14 mouse cellular contexts compared by ENCODE assay signal in the genomic region with DNA sequence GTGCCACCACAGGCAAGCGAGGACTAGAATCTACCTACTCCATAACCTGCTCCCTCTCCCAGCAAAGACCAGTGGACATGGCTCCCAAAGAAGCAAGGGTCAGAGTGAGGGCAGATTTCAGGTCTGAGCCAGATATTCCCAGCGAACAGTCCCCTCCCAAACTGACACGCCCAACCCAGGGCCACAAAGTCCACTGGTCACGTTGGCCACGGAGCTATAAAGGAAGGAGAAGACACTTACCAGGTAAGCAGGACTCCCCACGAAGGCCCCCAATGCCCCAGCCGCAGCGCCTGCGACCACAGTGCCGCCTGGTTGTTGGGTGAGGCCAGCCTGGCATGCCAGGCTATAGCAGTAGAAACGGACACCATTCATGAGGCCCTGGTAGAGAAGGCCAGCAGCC. TPM values are rescaled to one million over a fixed set of nuclear protein-coding genes. Genes with fewer than 3 reads are reported as not detected.
DNase-seq lines count a peak whose midpoint lies in the region; ATAC-seq lines count a peak whose summit lies in the region.
"Had no signal": no experiment of that assay in that cellular context is flagged by ENCODE, and none has a peak within 500 bp of the region (broad histone marks: within the 10 kb centered on the region; RNA-seq: fewer than 3 reads in every experiment).

No protein-coding gene starts in this region.

- no peak for DNase-seq in liver
- DNase-seq in kidney, postnatal 36 days, result peak; percentile 82 to 88
- DNase-seq in thymus, postnatal 0 days (ENCODE audit: low spot score), result no peak
- DNase-seq in adrenal gland, postnatal 4 days (ENCODE audit: low spot score in 2 of 2), result no peak
- DNase-seq: cerebellum, adult 9-11 months had no signal

- H3K27me3 ChIP-seq in heart, embryonic 16.5 days (ENCODE audit: control insufficient read depth, insufficient read depth, low read length), result no peaks in the 10 kb centered on the region
- no peaks in the 10 kb centered on the region for H3K27me3 ChIP-seq in heart, embryonic 11.5 days (ENCODE audit: control insufficient read depth, insufficient read depth, low read length)
- H3K27me3 ChIP-seq in liver, embryonic 15.5 days, result no peaks in the 10 kb centered on the region
- no peaks in the 10 kb centered on the region for H3K27me3 ChIP-seq in intestine, embryonic 16.5 days (replicated peaks; ENCODE audit: control insufficient read depth, insufficient read depth, low read length)
- H3K27me3 ChIP-seq: lung, embryonic 15.5 days had no signal

- no peak overlapping the region for H3K4me2 ChIP-seq in heart, embryonic 16.5 days (ENCODE audit: low read depth, low read length)
- no peak overlapping the region for H3K4me2 ChIP-seq in heart, embryonic 11.5 days
- H3K4me2 ChIP-seq in liver, embryonic 15.5 days, result no peak overlapping the region
- peak overlapping the region; percentile 37 for H3K4me2 ChIP-seq in intestine, embryonic 16.5 days (ENCODE audit: low read depth, low read length)
- H3K4me2 ChIP-seq: lung, embryonic 15.5 days had no signal

- H3K36me3 ChIP-seq in heart, embryonic 16.5 days (ENCODE audit: control insufficient read depth, insufficient read depth), result peaks cover 21% of the 10 kb centered on the region
- peaks cover 14% of the 10 kb centered on the region for H3K36me3 ChIP-seq in heart, embryonic 11.5 days (ENCODE audit: control insufficient read depth, insufficient read depth, low read length)
- peaks cover under 1% of the 10 kb centered on the region; the same call in 1 of the 2 replicates for H3K36me3 ChIP-seq in liver, embryonic 15.5 days (replicated peaks)
- peaks cover 12% of the 10 kb centered on the region for H3K36me3 ChIP-seq in intestine, embryonic 16.5 days (ENCODE audit: control insufficient read depth, insufficient read depth, low read length)

- ATAC-seq in heart, embryonic 16.5 days (replicated peaks; ENCODE audit: extremely low read depth, insufficient read depth, low FRiP score), result no peak
- no peak for ATAC-seq in heart, embryonic 11.5 days (replicated peaks; ENCODE audit: insufficient number of reproducible peaks, low FRiP score, low TSS enrichment)
- no peak for ATAC-seq in liver, embryonic 15.5 days (ENCODE audit: insufficient read depth)
- ATAC-seq in intestine, embryonic 16.5 days, result peak; percentile 41
- ATAC-seq: CD4-positive, CD25-positive, alpha-beta regulatory T cell, adult 4 months had no signal

- H3K9ac ChIP-seq in heart, embryonic 16.5 days (ENCODE audit: low read length), result no peak overlapping the region
- no peak overlapping the region for H3K9ac ChIP-seq in heart, embryonic 11.5 days (ENCODE audit: low read depth, low read length)
- H3K9ac ChIP-seq in liver, embryonic 15.5 days, result no peak overlapping the region
- H3K9ac ChIP-seq in intestine, embryonic 16.5 days (ENCODE audit: low read depth, low read length), result peak overlapping the region; percentile 63
- H3K9ac ChIP-seq: lung, embryonic 15.5 days had no signal

- 88% methylated on average over 11 of the region's 11 CpGs for WGBS in heart, embryonic 16.5 days
- WGBS in heart, embryonic 11.5 days (ENCODE audit: insufficient replicate concordance), result 82% methylated on average over 11 of the region's 11 CpGs
- 63% methylated on average over 11 of the region's 11 CpGs for WGBS in liver, embryonic 15.5 days (ENCODE audit: insufficient replicate concordance)
- 74% methylated on average over 11 of the region's 11 CpGs for WGBS in intestine, embryonic 16.5 days

- no peaks in the 10 kb centered on the region for H3K9me3 ChIP-seq in heart, embryonic 16.5 days (replicated peaks; ENCODE audit: control insufficient read depth, low read length)
- no peaks in the 10 kb centered on the region for H3K9me3 ChIP-seq in heart, embryonic 11.5 days (replicated peaks; ENCODE audit: control insufficient read depth, low read length)
- H3K9me3 ChIP-seq in liver, embryonic 15.5 days (replicated peaks), result no peaks in the 10 kb centered on the region
- H3K9me3 ChIP-seq in intestine, embryonic 16.5 days (ENCODE audit: control insufficient read depth, low read length), result no peaks in the 10 kb centered on the region
- H3K9me3 ChIP-seq: lung, embryonic 15.5 days; megakaryocyte, embryonic 14.5 days had no signal

- H3K4me1 ChIP-seq in heart, embryonic 16.5 days (ENCODE audit: control insufficient read depth, insufficient read depth, low read length), result peaks cover 24% of the 10 kb centered on the region
- H3K4me1 ChIP-seq in heart, embryonic 11.5 days (ENCODE audit: control insufficient read depth, insufficient read depth, low read length), result peaks cover 5% of the 10 kb centered on the region
- peaks cover 21% of the 10 kb centered on the region for H3K4me1 ChIP-seq in liver, embryonic 15.5 days (replicated peaks)
- H3K4me1 ChIP-seq in intestine, embryonic 16.5 days (ENCODE audit: control insufficient read depth, insufficient read depth, low read length), result peaks cover 18% of the 10 kb centered on the region

- peak overlapping the region; percentile 64 for H3K27ac ChIP-seq in heart, embryonic 16.5 days (ENCODE audit: low read length)
- no peak overlapping the region for H3K27ac ChIP-seq in heart, embryonic 11.5 days (ENCODE audit: low read depth, low read length)
- 0 out of 2 replicates have a peak overlapping the region, but pooled peaks have one; percentile 6 for H3K27ac ChIP-seq in liver, embryonic 15.5 days (replicated peaks)
- H3K27ac ChIP-seq in intestine, embryonic 16.5 days (ENCODE audit: low read length), result peak overlapping the region; percentile 69
- H3K27ac ChIP-seq: lung, embryonic 15.5 days had no signal

- H3K4me3 ChIP-seq in heart, embryonic 16.5 days (ENCODE audit: low read length), result no peak overlapping the region
- no peak overlapping the region for H3K4me3 ChIP-seq in heart, embryonic 11.5 days (ENCODE audit: low read depth, low read length)
- no peak overlapping the region for H3K4me3 ChIP-seq in liver, embryonic 15.5 days (replicated peaks)
- peak overlapping the region; percentile 38 for H3K4me3 ChIP-seq in intestine, embryonic 16.5 days (ENCODE audit: low read length)
- H3K4me3 ChIP-seq: lung, embryonic 15.5 days; megakaryocyte, embryonic 14.5 days had no signal

RNA-seq across cellular contexts. Expression of a gene that starts 0.6 kb away (rescaled TPM):
- 1.3 TPM in 2 replicates for polyA plus RNA-seq in heart, embryonic 16.5 days (2015; fragmentation: Nextera tagmentation; extraction: Ambion mirVana)
- not detected in 2 replicates for polyA plus RNA-seq in heart, embryonic 11.5 days (2014; fragmentation: Nextera tagmentation; extraction: Ambion mirVana)
- 0.07 TPM in 1 of 2 replicates, not detected in the other for polyA plus RNA-seq in liver, embryonic 15.5 days (2015; fragmentation: Nextera tagmentation; extraction: Ambion mirVana)
- 7.4 and 10.5 TPM in 2 replicates for polyA plus RNA-seq in intestine, embryonic 16.5 days (2015; fragmentation: Nextera tagmentation; extraction: Ambion mirVana)
- 0.08 TPM in 1 of 2 replicates, not detected in the other for polyA plus RNA-seq in thymus, postnatal 0 days (2015; fragmentation: Nextera tagmentation; extraction: Ambion mirVana)
- total RNA-seq in adrenal gland, postnatal 4 days (2021), result 1 to 10 TPM; 7.4 to 9.5 TPM
- total RNA-seq: hematopoietic stem cell, adult 5-6 weeks had no signal
- polyA plus RNA-seq: CD4-positive, CD25-positive, alpha-beta regulatory T cell, adult 4 months; embryonic facial prominence, embryonic 11.5 days had no signal

RNA-seq across cellular contexts. Expression of a gene that starts 4.6 kb away (rescaled TPM):
- 1.1 and 1.7 TPM in 2 replicates for polyA plus RNA-seq in heart, embryonic 16.5 days (2015; fragmentation: Nextera tagmentation; extraction: Ambion mirVana)
- polyA plus RNA-seq in heart, embryonic 11.5 days (2014; fragmentation: Nextera tagmentation; extraction: Ambion mirVana), result 0.17 and 0.30 TPM in 2 replicates
- 4.4 and 4.6 TPM in 2 replicates for polyA plus RNA-seq in liver, embryonic 15.5 days (2015; fragmentation: Nextera tagmentation; extraction: Ambion mirVana)
- 31.7 and 36.4 TPM in 2 replicates for polyA plus RNA-seq in intestine, embryonic 16.5 days (2015; fragmentation: Nextera tagmentation; extraction: Ambion mirVana)
- 0.23 and 0.33 TPM in 2 replicates for polyA plus RNA-seq in thymus, postnatal 0 days (2015; fragmentation: Nextera tagmentation; extraction: Ambion mirVana)
- 1 to 10 TPM; 3.7 to 3.8 TPM for total RNA-seq in adrenal gland, postnatal 4 days (2021)
- polyA plus RNA-seq: CD4-positive, CD25-positive, alpha-beta regulatory T cell, adult 4 months had no signal

RNA-seq across cellular contexts. Expression of a gene that starts 17.1 kb away (rescaled TPM):
- 46.9 and 49.7 TPM in 2 replicates for polyA plus RNA-seq in heart, embryonic 16.5 days (2015; fragmentation: Nextera tagmentation; extraction: Ambion mirVana)
- 53.9 and 64.0 TPM in 2 replicates for polyA plus RNA-seq in heart, embryonic 11.5 days (2014; fragmentation: Nextera tagmentation; extraction: Ambion mirVana)
- 1.7 and 1.9 TPM in 2 replicates for polyA plus RNA-seq in liver, embryonic 15.5 days (2015; fragmentation: Nextera tagmentation; extraction: Ambion mirVana)
- polyA plus RNA-seq in intestine, embryonic 16.5 days (2015; fragmentation: Nextera tagmentation; extraction: Ambion mirVana), result 63.8 and 66.2 TPM in 2 replicates
- polyA plus RNA-seq in thymus, postnatal 0 days (2015; fragmentation: Nextera tagmentation; extraction: Ambion mirVana), result 2.4 and 3.9 TPM in 2 replicates
- total RNA-seq in adrenal gland, postnatal 4 days (2021), result 10 to 100 TPM; 24.9 to 32.1 TPM

RNA-seq across cellular contexts. Expression of a gene that starts 41.7 kb away (rescaled TPM):
- 4.9 and 6.2 TPM in 2 replicates for polyA plus RNA-seq in heart, embryonic 16.5 days (2015; fragmentation: Nextera tagmentation; extraction: Ambion mirVana)
- polyA plus RNA-seq in heart, embryonic 11.5 days (2014; fragmentation: Nextera tagmentation; extraction: Ambion mirVana), result 3.5 and 3.9 TPM in 2 replicates
- polyA plus RNA-seq in liver, embryonic 15.5 days (2015; fragmentation: Nextera tagmentation; extraction: Ambion mirVana), result 1.1 and 2.0 TPM in 2 replicates
- 5.5 and 5.9 TPM in 2 replicates for polyA plus RNA-seq in intestine, embryonic 16.5 days (2015; fragmentation: Nextera tagmentation; extraction: Ambion mirVana)
- polyA plus RNA-seq in thymus, postnatal 0 days (2015; fragmentation: Nextera tagmentation; extraction: Ambion mirVana), result 2.6 and 3.6 TPM in 2 replicates
- 10 to 100 TPM; 55.5 to 60.5 TPM for total RNA-seq in adrenal gland, postnatal 4 days (2021)

Comparison
In these comparisons a context has a peak if more than half of its experiments do, and no peak if none do; other contexts are left out.
1. DNase-seq: peak in kidney, postnatal 36 days (2 of 2); none in liver (single experiment), thymus, postnatal 0 days (single experiment) and adrenal gland, postnatal 4 days (0 of 2).